Mouse (Mus musculus): ENCODE data around the gene Wnt5b. TPM values are rescaled to one million over a fixed set of nuclear protein-coding genes. Genes with fewer than 3 reads are reported as not detected.
A peak's percentile ranks its signal among the peaks of the same experiment; 100 is the strongest.

Wnt5b gene
- polyA plus RNA-seq, 1 experiment = not detected

GRCm38 (mm10) chr6:119400649-119401048 is 143.5 kb downstream of the Wnt5b start:
- 92% methylated on average over 3 of the region's 3 CpGs for WGBS
- no peak for TF ChIP-seq CTCF (IDR thresholded peaks at IDR 0.05; ENCODE audit: insufficient read depth, low read depth, low read length)
- H3K27ac ChIP-seq (ENCODE audit: insufficient read depth, low read depth, low read length) = no peak overlapping the region
- no peaks in the 10 kb centered on the region; the same call in 1 of the 2 replicates for H3K4me1 ChIP-seq (ENCODE audit: control insufficient read depth, insufficient read depth, low read length)
- no peak overlapping the region for H3K4me3 ChIP-seq (ENCODE audit: insufficient read depth, low read depth, low read length)

GRCm38 (mm10) chr6:119399371-119399770 is 144.8 kb downstream of the Wnt5b start:
- Histone ChIP-seq H3K4me3 (ENCODE audit: insufficient read depth, low read depth, low read length) (no peak overlapping the region), H3K27ac (ENCODE audit: insufficient read depth, low read depth, low read length) (no peak overlapping the region), H3K4me1 (ENCODE audit: control insufficient read depth, insufficient read depth, low read length) (no peaks in the 10 kb centered on the region; the same call in 1 of the 2 replicates)
- 95% methylated on average over 3 of the region's 3 CpGs for WGBS
- TF ChIP-seq CTCF (IDR thresholded peaks at IDR 0.05; ENCODE audit: insufficient read depth, low read depth, low read length) (no peak), POLR2A (IDR thresholded peaks at IDR 0.05; ENCODE audit: insufficient read depth, low read depth, low read length) (no peak)

GRCm38 (mm10) chr6:119396309-119396634 is 147.9 kb downstream of the Wnt5b start:
- H3K27ac ChIP-seq (ENCODE audit: insufficient read depth, low read depth, low read length) = no peak overlapping the region
- TF ChIP-seq CTCF (IDR thresholded peaks at IDR 0.05; ENCODE audit: insufficient read depth, low read depth, low read length) (no peak), POLR2A (IDR thresholded peaks at IDR 0.05; ENCODE audit: insufficient read depth, low read depth, low read length) (no peak)
- H3K4me3 ChIP-seq (ENCODE audit: insufficient read depth, low read depth, low read length) = no peak overlapping the region
- H3K4me1 ChIP-seq (ENCODE audit: control insufficient read depth, insufficient read depth, low read length) = no peaks in the 10 kb centered on the region; the same call in 1 of the 2 replicates
- WGBS = 68% methylated on average over 5 of the region's 5 CpGs

DNA sequence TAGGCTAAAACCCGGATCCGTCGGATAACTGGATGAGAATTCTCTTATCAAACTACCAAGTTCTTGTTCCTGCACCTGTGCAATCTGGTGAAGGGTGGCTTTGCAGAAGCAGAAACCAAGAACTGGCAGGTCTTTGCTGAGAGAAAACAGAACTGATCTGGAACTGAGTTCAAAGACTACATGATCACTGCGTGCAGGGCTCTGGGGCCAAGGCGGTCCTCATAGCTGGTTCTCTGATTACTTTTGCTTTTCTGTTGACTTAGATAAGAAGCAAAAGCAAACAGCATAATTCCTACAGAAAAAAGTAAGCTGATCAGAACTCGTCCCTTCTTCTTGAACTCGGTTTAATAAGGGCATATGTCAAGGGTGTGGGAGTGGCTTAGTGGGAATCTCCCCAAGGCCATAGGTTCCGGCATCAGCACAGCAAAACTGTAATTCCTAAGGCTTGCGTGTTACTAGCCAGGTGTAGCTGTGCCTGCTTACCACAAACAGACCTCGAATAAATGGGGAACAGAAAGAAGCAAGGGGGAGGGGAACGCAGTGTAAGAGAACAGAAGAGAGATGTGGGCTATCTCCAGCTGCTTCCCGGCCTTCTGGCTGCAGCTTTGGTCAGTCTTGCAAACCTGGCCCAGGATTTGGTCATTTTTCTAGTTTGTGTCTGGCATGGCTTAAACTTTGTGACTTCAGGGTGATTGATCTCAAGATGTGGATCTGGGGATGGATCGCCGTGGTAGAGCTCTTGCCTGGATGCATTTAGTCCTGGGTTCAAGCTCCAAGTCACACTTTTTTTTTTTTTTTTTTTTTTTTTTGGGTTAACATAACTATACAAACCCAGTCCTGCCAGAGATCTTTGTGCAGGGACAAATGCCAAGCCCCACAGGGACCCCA is 148.5 kb downstream of the Wnt5b start:
- 86% methylated on average over 14 of the region's 14 CpGs for WGBS
- no peak overlapping the region for H3K27ac ChIP-seq (ENCODE audit: insufficient read depth, low read depth, low read length)
- TF ChIP-seq CTCF (IDR thresholded peaks at IDR 0.05; ENCODE audit: insufficient read depth, low read depth, low read length) = no peak
- TF ChIP-seq POLR2A (IDR thresholded peaks at IDR 0.05; ENCODE audit: insufficient read depth, low read depth, low read length) = no peak
- no peaks in the 10 kb centered on the region; the same call in 1 of the 2 replicates for H3K4me1 ChIP-seq (ENCODE audit: control insufficient read depth, insufficient read depth, low read length)
- no peak overlapping the region for H3K4me3 ChIP-seq (ENCODE audit: insufficient read depth, low read depth, low read length)

DNA sequence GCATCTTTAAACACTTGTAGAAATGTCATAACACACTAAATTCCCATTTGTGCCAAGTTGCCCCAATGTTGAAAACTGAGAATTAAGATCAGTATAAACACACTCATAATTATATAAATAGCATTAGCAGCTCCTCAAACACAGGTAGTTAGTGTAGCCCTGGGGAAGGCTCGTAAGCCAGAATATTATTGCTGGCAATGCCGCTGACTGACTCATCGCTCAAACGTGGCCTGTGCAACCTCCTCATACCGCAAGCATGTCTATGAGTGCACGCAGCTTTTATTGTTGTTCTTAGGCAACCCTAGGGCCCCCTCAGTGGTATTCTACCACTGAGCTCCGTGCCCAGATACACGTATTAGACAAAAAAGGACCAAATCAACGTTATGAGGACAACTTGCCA is 151.3 kb downstream of the Wnt5b start:
- Histone ChIP-seq H3K27ac (ENCODE audit: insufficient read depth, low read depth, low read length) (no peak overlapping the region), H3K4me1 (ENCODE audit: control insufficient read depth, insufficient read depth, low read length) (no peaks in the 10 kb centered on the region; the same call in 1 of the 2 replicates), H3K4me3 (ENCODE audit: insufficient read depth, low read depth, low read length) (no peak overlapping the region)
- TF ChIP-seq POLR2A (IDR thresholded peaks at IDR 0.05; ENCODE audit: insufficient read depth, low read depth, low read length) (no peak), CTCF (IDR thresholded peaks at IDR 0.05; ENCODE audit: insufficient read depth, low read depth, low read length) (no peak)
- 71% methylated on average over 9 of the region's 9 CpGs for WGBS

DNA sequence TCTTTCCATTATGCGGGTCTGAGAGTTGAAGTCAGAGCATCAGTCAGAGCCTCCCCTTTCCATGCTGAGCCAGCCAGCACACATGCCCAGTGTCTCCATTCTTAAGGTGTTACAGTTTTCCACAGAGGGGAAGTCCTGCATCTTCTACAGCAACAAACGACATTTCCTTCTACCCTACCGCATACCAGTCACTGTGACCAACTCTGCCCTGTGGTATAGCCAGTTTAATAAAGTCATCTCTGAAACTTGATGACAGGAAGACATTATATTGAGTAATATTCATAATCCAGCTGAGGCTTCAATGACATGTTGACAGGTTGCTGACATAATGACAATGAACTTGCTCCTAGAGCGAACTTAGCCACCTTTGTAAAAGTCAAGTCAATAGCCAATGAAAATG is 153.4 kb downstream of the Wnt5b start:
- WGBS = 93% methylated on average over 4 of the region's 4 CpGs
- no peak overlapping the region for H3K27ac ChIP-seq (ENCODE audit: insufficient read depth, low read depth, low read length)
- no peak for TF ChIP-seq POLR2A (IDR thresholded peaks at IDR 0.05; ENCODE audit: insufficient read depth, low read depth, low read length)
- no peak for TF ChIP-seq CTCF (IDR thresholded peaks at IDR 0.05; ENCODE audit: insufficient read depth, low read depth, low read length)
- no peaks in the 10 kb centered on the region for H3K4me1 ChIP-seq (ENCODE audit: control insufficient read depth, insufficient read depth, low read length)
- no peak overlapping the region for H3K4me3 ChIP-seq (ENCODE audit: insufficient read depth, low read depth, low read length)

- TF ChIP-seq CTCF (IDR thresholded peaks at IDR 0.05; ENCODE audit: insufficient read depth, low read depth, low read length) = no peak
- TF ChIP-seq POLR2A (IDR thresholded peaks at IDR 0.05; ENCODE audit: insufficient read depth, low read depth, low read length) = no peak
- no peaks in the 10 kb centered on the region for H3K4me1 ChIP-seq (ENCODE audit: control insufficient read depth, insufficient read depth, low read length)
- H3K4me3 ChIP-seq (ENCODE audit: insufficient read depth, low read depth, low read length) = peak overlapping the region; percentile 54
- WGBS = 2% methylated on average over 10 of the region's 10 CpGs
- peak overlapping the region; percentile 43 for H3K27ac ChIP-seq (ENCODE audit: insufficient read depth, low read depth, low read length)
These were observed 155.1 kb downstream of the Wnt5b start for GRCm38 (mm10) chr6:119389089-119389488.

DNA sequence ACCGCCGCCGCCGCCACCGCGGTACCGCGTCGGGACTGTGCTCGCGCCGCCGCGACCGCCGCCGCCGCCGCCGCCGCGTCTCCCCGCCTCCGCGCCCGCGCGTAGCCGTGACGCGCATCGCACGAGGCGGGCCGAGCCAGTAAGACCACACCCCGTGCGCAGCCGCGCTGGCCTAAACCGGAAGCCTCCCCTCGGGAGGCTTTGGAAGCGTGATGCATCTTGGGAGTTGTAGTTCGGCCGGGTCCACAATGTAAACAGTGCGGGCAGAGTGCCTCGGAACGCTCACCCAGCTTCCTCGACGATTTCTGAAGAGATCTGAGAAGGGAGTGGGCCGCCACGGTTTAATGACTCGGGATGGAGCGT is 155.5 kb downstream of the Wnt5b start:
- under 1% methylated on average over 47 of the region's 53 CpGs for WGBS
- H3K4me1 ChIP-seq (ENCODE audit: control insufficient read depth, insufficient read depth, low read length) = no peaks in the 10 kb centered on the region
- no peak for TF ChIP-seq CTCF (IDR thresholded peaks at IDR 0.05; ENCODE audit: insufficient read depth, low read depth, low read length)
- TF ChIP-seq POLR2A (IDR thresholded peaks at IDR 0.05; ENCODE audit: insufficient read depth, low read depth, low read length) = peak; percentile 84
- H3K4me3 ChIP-seq (ENCODE audit: insufficient read depth, low read depth, low read length) = peak overlapping the region; percentile 85
- H3K27ac ChIP-seq (ENCODE audit: insufficient read depth, low read depth, low read length) = peak overlapping the region; percentile 43

- no peaks in the 10 kb centered on the region for H3K4me1 ChIP-seq (ENCODE audit: control insufficient read depth, insufficient read depth, low read length)
- WGBS = under 1% methylated on average over 72 of the region's 76 CpGs
- TF ChIP-seq POLR2A (IDR thresholded peaks at IDR 0.05; ENCODE audit: insufficient read depth, low read depth, low read length) (no peak), CTCF (IDR thresholded peaks at IDR 0.05; ENCODE audit: insufficient read depth, low read depth, low read length) (no peak)
- peak overlapping the region; percentile 85 for H3K4me3 ChIP-seq (ENCODE audit: insufficient read depth, low read depth, low read length)
- no peak overlapping the region for H3K27ac ChIP-seq (ENCODE audit: insufficient read depth, low read depth, low read length)
These were observed 156.1 kb downstream of the Wnt5b start for GRCm38 (mm10) chr6:119387801-119388649.
